Mouse (Mus musculus) ovary, postnatal 10 days (tissue): Measurements from ENCODE around the gene Prkcd.

Source experiments
- DNase-seq: peaks from one replicate; pipeline ENCODE4 v3.0.0; 2022; ENCODE audit warnings: low spot score

The Prkcd gene

GRCm38 (mm10) chr14:30625856-30626726 is at the start of gene Prkcd:
TSS of gene Prkcd (minus strand) at chr14:30626210.
- DNase-seq: peak; percentile 72

GRCm38 (mm10) chr14:30674947-30675346 is 48.9 kb upstream of the Prkcd start:
- no peak for DNase-seq

GRCm38 (mm10) chr14:30671986-30672312 is 45.9 kb upstream of the Prkcd start:
- peak; percentile 81 for DNase-seq

GRCm38 (mm10) chr14:30671095-30671985 is 45.3 kb upstream of the Prkcd start:
- no peak for DNase-seq

- DNase-seq: no peak
These were observed 44.2 kb upstream of the Prkcd start for GRCm38 (mm10) chr14:30670161-30670560.

GRCm38 (mm10) chr14:30666604-30667003 is 40.6 kb upstream of the Prkcd start:
- DNase-seq: no peak

- no peak for DNase-seq
These were observed 40.1 kb upstream of the Prkcd start for GRCm38 (mm10) chr14:30666061-30666460.

GRCm38 (mm10) chr14:30655531-30655930 is 29.5 kb upstream of the Prkcd start:
- DNase-seq: no peak

- no peak for DNase-seq
These were observed 28.8 kb upstream of the Prkcd start for GRCm38 (mm10) chr14:30654691-30655228.

- peak; percentile 100 for DNase-seq
These were observed 28.1 kb upstream of the Prkcd start, which contains the start of gene Rft1 for GRCm38 (mm10) chr14:30653943-30654659. TSS of gene Rft1 (plus strand) at chr14:30654360.

- no peak for DNase-seq
These were observed 25.0 kb upstream of the Prkcd start for GRCm38 (mm10) chr14:30650969-30651368.

GRCm38 (mm10) chr14:30649745-30650144 is 23.7 kb upstream of the Prkcd start:
- no peak for DNase-seq

GRCm38 (mm10) chr14:30648478-30648877 is 22.5 kb upstream of the Prkcd start:
- no peak for DNase-seq

- DNase-seq: no peak
These were observed 20.5 kb upstream of the Prkcd start for GRCm38 (mm10) chr14:30646486-30646885.

GRCm38 (mm10) chr14:30645066-30645465 is 19.1 kb upstream of the Prkcd start:
- no peak for DNase-seq

- DNase-seq: no peak
These were observed 18.0 kb upstream of the Prkcd start for GRCm38 (mm10) chr14:30644026-30644425.

GRCm38 (mm10) chr14:30641748-30642147 is 15.7 kb upstream of the Prkcd start:
- no peak for DNase-seq

- no peak for DNase-seq
These were observed 12.7 kb upstream of the Prkcd start for GRCm38 (mm10) chr14:30638686-30639085.

GRCm38 (mm10) chr14:30638009-30638408 is 12.0 kb upstream of the Prkcd start:
- no peak for DNase-seq

- no peak for DNase-seq
These were observed 11.1 kb upstream of the Prkcd start for GRCm38 (mm10) chr14:30637087-30637486.

- DNase-seq: no peak
These were observed 10.5 kb upstream of the Prkcd start for GRCm38 (mm10) chr14:30636499-30636898.
